Mouse (Mus musculus): ENCODE data around the gene Gm10642.

Gene Gm10642

DNA sequence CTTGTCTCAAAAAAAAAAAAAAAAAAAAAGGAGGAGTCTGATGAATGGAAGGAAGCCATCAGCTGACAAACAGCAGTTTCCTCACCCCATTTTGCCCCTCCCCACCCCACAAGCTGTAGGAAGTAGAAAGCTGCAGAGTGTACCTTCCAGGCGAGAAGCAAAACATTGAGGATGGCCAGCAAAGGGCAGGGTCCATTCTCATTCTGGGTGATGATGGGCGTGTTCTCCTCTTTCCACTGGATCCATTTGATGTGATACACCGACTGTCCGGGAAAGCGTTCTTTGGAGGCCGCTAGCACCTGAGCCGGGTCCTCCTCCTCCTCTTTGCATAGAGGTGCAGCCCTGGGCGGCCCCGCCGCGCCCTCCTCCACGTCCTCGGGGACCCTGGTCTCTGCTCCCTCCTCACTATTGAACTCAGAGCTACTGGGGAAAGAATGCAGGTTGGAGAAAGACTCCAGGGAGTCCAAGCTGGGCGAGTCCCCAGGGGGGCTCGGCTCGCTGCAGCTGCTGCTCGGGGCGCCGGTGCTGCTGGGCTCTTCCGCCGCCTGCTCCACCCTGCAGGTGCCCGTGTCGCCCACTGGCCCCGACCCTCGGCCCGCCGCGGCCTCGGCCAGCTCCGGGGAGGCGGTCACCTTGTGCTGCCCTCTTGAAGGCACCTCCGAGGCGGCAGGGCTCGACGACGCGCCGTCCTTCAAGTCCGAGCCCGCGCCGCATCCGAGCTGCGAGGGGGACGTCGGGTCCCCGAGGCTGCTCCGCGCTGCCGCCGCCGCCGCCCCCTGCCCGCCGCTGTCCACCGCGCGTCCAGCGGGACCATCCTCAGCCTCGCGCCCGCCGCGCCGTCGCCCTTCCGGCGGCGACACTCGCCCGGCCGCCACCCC, at the start of gene Gm10642:
Gene Gm10642 (plus strand): TSS at position 122 of the 878 bp plus-strand sequence.
- peak; percentile 18 for DNase-seq (ENCODE audit: low read depth, low spot score)

DNA sequence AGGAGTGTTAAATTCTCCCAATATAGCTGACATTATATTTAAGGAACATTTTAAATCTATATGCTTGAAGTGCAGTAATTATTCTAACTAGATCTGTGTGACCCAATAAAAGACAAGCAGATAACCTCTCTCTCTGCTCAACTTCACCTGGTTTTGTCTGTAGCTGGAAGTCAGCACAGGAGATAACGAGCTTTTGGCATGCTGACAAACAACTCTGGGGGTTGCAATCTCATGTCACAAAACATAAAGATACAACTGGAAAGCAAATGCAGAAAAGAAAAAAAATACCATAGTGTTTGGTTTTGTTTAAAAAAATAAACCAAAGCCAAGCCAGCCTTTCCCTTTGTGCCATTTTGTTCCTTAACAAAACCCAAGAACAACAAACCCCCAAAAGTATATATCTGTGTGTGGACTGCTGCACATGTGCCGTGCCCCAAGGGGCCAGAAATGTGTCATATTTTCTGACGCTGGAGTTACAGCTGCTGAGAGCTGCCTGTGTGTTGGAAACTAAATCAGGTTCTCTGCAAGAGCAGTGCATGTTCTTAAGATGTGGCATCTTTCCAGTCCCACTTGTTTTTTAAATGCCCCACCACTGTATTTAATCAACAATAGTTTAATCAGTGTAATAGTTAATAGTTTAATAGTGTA, 44.9 kb upstream of the Gm10642 start:
- DNase-seq (ENCODE audit: low read depth, low spot score), result no peak

DNA sequence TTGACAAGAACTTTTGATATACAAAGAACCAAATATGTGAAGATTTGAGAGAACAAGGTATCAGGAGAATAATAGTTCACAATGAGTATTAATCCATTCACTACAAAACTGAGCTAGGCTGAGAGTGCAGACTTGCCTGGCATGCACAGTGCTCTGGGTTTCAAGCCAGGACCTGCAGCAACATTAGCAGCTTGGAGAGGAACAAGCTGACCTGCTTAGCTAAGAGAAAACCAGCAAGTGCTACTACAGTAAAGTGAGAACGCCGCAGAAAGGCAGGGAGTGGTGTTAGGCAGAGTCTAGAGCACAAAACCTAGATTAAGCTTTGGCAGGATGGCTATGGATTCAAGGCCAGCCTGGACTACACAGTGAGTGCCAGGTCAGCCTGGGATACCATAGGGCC, 26.3 kb upstream of the Gm10642 start:
- DNase-seq (ENCODE audit: low read depth, low spot score), result peak; percentile 9

- DNase-seq (ENCODE audit: low read depth, low spot score), result peak; percentile 9
These were observed 24.4 kb upstream of the Gm10642 start for GRCm38 (mm10) chr9:70631665-70632064.

DNA sequence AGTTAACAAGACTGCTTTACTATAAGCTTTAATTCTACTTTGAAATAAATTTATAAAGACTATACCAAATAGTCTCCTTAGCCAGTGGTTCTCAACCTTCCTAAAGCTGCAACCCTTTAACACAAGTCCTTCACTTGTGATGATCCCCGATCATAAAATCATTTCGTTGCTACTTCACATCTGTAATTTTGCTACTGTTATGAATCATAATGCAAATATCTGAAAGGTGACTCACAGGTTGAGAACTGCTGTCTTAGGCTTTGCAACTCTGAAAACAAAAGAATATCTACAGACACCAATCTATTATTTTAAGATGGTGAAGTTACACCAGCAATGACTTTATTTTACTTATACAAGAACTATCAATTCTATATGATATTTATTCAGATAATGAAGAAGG, 19.3 kb upstream of the Gm10642 start:
- no peak for DNase-seq (ENCODE audit: low read depth, low spot score)

DNA sequence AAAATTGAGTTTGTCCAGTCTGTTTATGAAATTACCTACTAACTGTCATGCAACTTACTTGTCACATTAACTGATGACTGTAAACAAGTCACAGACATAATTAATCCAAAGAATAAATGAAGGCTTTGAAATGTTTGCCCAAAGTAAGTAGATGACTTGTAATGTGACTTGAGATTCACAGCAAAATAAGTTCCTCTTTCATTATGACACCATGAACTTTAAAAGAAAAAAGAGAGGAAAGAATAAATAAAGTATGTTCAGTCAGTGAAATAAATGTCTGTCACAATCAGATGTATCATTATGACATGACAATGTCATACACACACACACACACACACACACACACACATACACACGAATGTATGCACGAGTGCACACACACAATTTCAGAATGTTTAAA, 5.8 kb upstream of the Gm10642 start:
- DNase-seq (ENCODE audit: low read depth, low spot score), result no peak

- DNase-seq (ENCODE audit: low read depth, low spot score), result no peak
These were observed 5.1 kb upstream of the Gm10642 start for GRCm38 (mm10) chr9:70650994-70651393.

DNA sequence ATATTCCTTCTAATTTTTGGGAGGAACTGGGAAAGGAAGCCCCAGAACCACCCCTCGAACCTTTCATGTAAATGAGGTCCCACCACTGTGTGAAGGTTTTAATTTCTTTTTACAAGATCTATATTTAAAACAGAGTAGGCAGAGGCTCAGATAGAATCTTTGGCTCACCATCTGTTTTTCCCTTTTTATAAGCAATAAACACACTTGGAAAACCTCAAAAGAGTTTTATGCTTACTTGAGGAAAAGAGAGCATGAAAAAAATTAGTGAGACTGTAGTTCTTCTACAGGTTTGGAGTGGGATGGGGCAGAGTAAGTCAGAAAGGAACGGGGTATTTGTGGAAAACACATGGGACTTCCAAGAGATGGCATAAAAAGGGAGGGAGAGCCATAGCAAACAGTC, 3.8 kb upstream of the Gm10642 start:
- no peak for DNase-seq (ENCODE audit: low read depth, low spot score)

DNA sequence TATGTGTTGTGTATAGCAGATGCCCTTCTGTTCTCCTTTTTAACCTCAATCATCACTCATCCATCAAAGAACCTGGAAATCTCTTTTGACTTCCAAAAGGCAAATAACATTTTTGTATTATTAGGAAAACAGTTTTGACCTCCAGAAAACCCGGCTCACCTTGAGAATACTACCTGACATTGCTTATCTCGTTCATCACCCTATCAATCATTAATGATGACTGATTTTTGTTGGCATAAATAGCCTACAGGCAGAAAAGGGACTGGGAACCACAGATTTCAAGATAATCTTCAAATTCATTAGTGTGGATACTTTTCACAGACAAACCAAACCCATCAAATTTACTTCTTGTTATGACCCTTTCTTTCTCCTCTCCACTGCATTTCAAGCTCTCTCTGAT, 2.2 kb upstream of the Gm10642 start:
- no peak for DNase-seq (ENCODE audit: low read depth, low spot score)

GRCm38 (mm10) chr9:70654496-70654895, 1.6 kb upstream of the Gm10642 start:
- no peak for DNase-seq (ENCODE audit: low read depth, low spot score)

DNA sequence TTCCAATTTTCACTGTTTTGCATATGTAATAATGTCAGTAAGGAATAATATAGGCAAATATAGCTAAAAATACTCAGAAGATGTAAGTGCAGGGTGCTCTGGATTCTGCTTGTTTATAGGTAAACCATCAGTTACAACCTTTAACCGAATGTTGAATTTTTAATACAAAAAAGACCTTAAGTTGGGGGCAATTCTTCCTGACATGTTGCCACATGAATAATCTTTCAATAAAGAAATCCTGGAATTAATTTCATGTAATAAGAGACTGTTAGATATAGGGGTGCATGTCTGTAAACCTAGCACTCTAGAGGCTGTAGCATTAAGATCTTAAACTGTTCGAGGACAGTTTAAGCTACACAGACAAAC, 304 bp upstream of the Gm10642 start:
- DNase-seq (ENCODE audit: low read depth, low spot score), result no peak

GRCm38 (mm10) chr9:70657013-70657967, 1.2 kb downstream of the Gm10642 start, which contains the start of gene Mindy2:
Mindy2 (minus strand) TSS chr9:70657174.
- peak; percentile 90 for DNase-seq (ENCODE audit: low read depth, low spot score)

DNA sequence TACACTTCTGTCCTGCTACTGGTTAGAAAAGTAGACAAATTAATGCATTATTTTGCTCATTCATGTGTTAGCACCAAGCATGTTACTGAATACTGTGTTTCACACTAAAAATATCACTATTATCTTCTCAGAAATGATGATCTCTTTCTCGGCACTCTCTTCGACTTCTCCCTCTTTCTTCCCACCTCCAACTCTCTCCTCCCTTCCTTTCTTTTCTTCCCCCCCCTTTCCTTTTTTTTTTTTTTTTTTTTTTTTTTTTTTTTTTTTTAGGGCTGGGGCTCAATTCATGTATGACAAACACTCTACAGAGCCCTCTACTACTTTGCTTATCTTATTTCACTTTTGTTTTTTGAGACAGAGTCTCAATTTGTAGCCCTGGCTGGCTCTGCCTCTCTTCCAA, 2.2 kb downstream of the Gm10642 start:
- no peak for DNase-seq (ENCODE audit: low read depth, low spot score)

GRCm38 (mm10) chr9:70664847-70665246, 8.8 kb downstream of the Gm10642 start:
- no peak for DNase-seq (ENCODE audit: low read depth, low spot score)

GRCm38 (mm10) chr9:70665372-70666145, 9.5 kb downstream of the Gm10642 start:
- DNase-seq (ENCODE audit: low read depth, low spot score), result peak; percentile 33

DNA sequence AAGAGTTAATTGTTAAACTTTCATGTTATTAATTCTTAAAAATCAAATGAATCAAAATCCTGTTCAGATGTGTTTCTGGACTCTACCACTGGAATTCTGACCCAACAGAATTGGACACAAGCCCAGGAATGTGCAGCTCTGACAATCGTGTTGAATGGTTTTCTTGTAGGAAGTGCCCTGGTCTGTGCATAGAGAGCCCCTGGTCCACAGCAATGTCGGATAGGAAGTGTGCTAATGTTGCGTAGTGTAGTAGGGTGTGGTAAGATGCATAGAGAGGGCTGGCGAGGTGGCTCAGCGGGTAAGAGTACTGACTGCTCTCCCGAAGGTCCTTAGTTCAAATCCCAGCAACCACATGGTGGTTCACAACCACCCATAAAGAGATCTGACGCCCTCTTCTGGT, 10.8 kb downstream of the Gm10642 start:
- DNase-seq (ENCODE audit: low read depth, low spot score), result no peak

DNA sequence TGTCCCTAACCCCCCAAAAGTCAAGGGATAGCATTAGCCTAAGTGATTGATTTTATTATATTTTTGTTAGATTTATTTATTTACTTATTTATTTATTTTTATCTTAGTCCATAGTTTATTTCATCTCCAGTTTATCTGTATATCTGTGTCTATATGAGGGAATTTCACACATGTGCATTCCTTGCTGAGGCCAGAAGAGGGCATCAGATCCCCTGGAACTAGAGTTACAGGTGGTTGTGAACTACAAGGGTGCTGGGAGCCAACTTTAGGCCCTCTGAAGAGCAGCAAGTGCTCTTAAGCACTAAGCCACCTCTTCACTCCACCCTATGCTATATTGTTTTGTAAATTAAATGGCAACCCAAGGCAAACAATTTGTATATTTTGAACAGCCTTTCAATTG, 12.0 kb downstream of the Gm10642 start:
- DNase-seq (ENCODE audit: low read depth, low spot score), result peak; percentile 29

DNA sequence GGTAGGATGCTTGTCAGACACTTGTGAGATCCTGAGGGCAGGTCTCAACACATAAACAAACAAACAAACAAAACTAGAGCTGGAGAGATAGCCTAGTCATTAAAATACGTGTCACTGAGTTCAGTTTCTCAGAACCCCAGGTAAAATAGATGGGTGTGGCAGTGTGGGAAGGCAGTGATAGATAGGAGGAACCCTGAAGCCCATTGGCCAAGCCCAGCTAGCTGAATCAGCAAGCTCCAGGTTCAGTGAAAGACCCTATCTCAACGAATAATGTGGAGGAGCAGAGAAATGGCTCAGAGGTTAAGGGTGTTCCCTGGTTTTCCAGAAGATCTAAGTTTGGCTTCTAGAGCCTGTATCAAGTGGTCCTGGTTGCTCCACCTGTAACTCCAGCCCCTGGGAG, 13.1 kb downstream of the Gm10642 start:
- DNase-seq (ENCODE audit: low read depth, low spot score), result no peak

GRCm38 (mm10) chr9:70670381-70670780, 14.3 kb downstream of the Gm10642 start:
- no peak for DNase-seq (ENCODE audit: low read depth, low spot score)

- DNase-seq (ENCODE audit: low read depth, low spot score), result no peak
These were observed 15.2 kb downstream of the Gm10642 start for GRCm38 (mm10) chr9:70671278-70671677.

Data from ES-CJ7 (cell line).